Mouse (Mus musculus): ENCODE measurements at regions not wholly inside any gene's neighbourhood (a gene's known extent, or its start where the extent isn't known, plus 50 kb on each side); places are given as distances from the start of the nearest gene placed in this dataset.

DNA sequence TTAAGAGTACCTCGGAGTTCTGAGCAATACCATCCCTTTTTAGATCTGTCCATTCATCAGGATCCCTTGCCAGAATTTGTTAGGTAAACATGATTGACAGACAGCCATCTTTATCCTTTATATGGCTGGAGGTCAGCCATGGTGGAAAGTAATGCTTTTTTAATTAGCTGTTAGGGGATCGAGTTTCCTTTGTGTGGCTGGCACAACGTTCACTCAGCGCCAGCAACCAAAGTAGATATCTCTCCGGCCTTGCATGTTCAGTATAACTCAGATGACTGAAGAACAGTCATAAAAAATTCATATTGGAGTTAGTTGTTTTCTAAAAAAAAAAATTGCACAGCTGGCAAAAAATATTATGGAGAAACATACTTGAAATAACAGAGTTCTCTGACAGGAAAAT lies 186.4 kb downstream of the Rps12 start:
- TF ChIP-seq NANOG (IDR thresholded peaks at IDR 0.05; ENCODE audit: borderline replicate concordance, low read length): no peak
- TF ChIP-seq POU5F1 (IDR thresholded peaks at IDR 0.05; ENCODE audit: borderline replicate concordance, low read length): no peak
- no peak for TF ChIP-seq CTCF (conservative IDR thresholded peaks at IDR 0.05; ENCODE audit: low read length)
- no peaks in the 10 kb centered on the region for H3K9me3 ChIP-seq (ENCODE audit: low read length)
- H3K27me3 ChIP-seq (ENCODE audit: insufficient read depth, low read length): no peaks in the 10 kb centered on the region
- H3K4me3 ChIP-seq (replicated peaks; ENCODE audit: low read length): no peak overlapping the region
- no peaks in the 10 kb centered on the region for H3K36me3 ChIP-seq (ENCODE audit: insufficient read depth, low read length)
- H3K4me1 ChIP-seq (replicated peaks; ENCODE audit: low read depth, low read length): no peaks in the 10 kb centered on the region

DNA sequence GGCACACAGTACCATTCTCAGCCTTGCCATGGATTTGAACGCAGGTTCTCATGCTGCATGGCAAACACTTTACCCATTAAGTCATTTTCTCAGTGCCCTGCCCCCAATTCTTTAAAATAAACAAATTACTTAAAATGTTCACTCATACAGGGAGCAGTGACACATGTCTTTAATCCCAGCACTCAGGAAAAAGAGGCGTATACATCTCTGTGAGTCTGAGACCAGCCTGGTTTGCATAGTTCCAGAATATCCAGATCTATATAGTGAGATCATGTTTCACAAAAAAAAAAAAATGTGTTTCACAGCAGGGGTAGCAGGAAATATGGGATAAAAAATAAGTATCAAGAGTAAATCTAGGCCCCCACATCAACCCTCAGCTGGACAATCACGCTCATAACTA lies 191.5 kb downstream of the Rps12 start:
- Histone ChIP-seq H3K27me3 (ENCODE audit: insufficient read depth, low read length) (no peaks in the 10 kb centered on the region), H3K4me3 (replicated peaks; ENCODE audit: low read length) (no peak overlapping the region), H3K4me1 (replicated peaks; ENCODE audit: low read depth, low read length) (no peaks in the 10 kb centered on the region), H3K9me3 (ENCODE audit: low read length) (no peaks in the 10 kb centered on the region), H3K36me3 (ENCODE audit: insufficient read depth, low read length) (no peaks in the 10 kb centered on the region)
- no peak for TF ChIP-seq POU5F1 (IDR thresholded peaks at IDR 0.05; ENCODE audit: borderline replicate concordance, low read length)
- TF ChIP-seq CTCF (conservative IDR thresholded peaks at IDR 0.05; ENCODE audit: low read length): no peak
- TF ChIP-seq NANOG (IDR thresholded peaks at IDR 0.05; ENCODE audit: borderline replicate concordance, low read length): no peak

DNA sequence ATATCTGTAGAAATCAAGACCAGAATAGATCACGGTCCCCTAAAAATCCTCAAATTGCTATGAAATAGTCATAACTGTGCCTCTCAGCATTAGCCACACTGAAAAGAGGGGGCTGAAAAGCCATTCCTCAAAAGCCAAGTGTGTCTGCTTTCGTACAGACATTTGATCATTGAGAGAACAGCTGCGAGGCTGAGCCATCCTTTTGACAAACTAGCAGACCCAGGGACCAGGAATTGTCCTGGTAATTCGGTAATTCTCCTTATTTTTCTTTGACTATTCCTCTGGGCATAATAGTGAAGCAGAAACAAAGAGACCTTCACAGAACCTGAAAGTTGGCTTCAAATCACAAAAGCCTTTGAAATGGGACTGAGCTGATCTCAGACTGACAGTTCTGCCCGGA lies 206.8 kb downstream of the Rps12 start:
- TF ChIP-seq POU5F1 (IDR thresholded peaks at IDR 0.05; ENCODE audit: borderline replicate concordance, low read length): no peak
- no peak for TF ChIP-seq NANOG (IDR thresholded peaks at IDR 0.05; ENCODE audit: borderline replicate concordance, low read length)
- TF ChIP-seq CTCF (conservative IDR thresholded peaks at IDR 0.05; ENCODE audit: low read length): no peak
- Histone ChIP-seq H3K4me1 (replicated peaks; ENCODE audit: low read depth, low read length) (no peaks in the 10 kb centered on the region), H3K36me3 (ENCODE audit: insufficient read depth, low read length) (no peaks in the 10 kb centered on the region), H3K9me3 (ENCODE audit: low read length) (no peaks in the 10 kb centered on the region), H3K4me3 (replicated peaks; ENCODE audit: low read length) (no peak overlapping the region), H3K27me3 (ENCODE audit: insufficient read depth, low read length) (no peaks in the 10 kb centered on the region)

DNA sequence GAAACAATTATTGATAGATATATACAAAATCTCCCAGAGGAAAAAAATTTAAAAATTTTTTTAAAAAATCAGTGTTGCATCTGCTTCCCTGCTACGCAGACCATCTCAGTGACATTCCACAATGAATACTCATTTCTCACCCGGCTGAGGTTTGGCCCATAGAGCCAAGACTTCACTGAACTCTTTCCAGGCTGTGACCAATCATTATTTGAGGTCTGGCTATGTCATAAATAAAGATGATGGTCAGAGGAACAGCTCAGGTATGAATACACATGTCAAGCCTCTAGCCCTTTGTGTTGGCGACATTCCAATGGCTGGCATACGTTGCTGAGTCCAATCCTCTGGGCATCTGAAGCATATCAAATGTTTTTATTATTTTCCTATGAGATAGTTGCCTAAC lies 216.1 kb downstream of the Rps12 start:
- Histone ChIP-seq H3K36me3 (ENCODE audit: insufficient read depth, low read length) (no peaks in the 10 kb centered on the region), H3K27me3 (ENCODE audit: insufficient read depth, low read length) (no peaks in the 10 kb centered on the region), H3K4me3 (replicated peaks; ENCODE audit: low read length) (no peak overlapping the region), H3K9me3 (ENCODE audit: low read length) (no peaks in the 10 kb centered on the region), H3K4me1 (replicated peaks; ENCODE audit: low read depth, low read length) (no peaks in the 10 kb centered on the region)
- TF ChIP-seq CTCF (conservative IDR thresholded peaks at IDR 0.05; ENCODE audit: low read length): no peak
- TF ChIP-seq POU5F1 (IDR thresholded peaks at IDR 0.05; ENCODE audit: borderline replicate concordance, low read length): no peak
- TF ChIP-seq NANOG (IDR thresholded peaks at IDR 0.05; ENCODE audit: borderline replicate concordance, low read length): no peak

DNA sequence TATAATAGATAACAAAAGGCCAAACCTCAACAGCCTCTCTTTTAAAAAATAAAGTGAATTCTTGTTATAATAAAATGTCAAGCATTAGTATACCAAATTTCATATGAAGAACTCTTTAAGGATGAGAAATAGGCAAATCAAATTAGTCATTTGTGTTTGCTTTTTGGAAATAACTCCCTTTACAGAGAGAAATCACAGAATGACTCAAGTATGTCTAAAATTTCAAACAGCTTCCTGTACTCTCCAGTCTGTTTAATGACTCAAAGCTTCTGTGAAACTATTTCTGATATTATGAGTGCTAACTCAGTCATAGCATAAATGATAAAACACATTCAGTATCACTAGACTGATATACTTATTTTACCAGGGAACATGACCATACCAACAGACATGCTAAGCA lies 217.7 kb downstream of the Rps12 start:
- Histone ChIP-seq H3K4me1 (replicated peaks; ENCODE audit: low read depth, low read length) (no peaks in the 10 kb centered on the region), H3K27me3 (ENCODE audit: insufficient read depth, low read length) (no peaks in the 10 kb centered on the region), H3K36me3 (ENCODE audit: insufficient read depth, low read length) (no peaks in the 10 kb centered on the region), H3K9me3 (ENCODE audit: low read length) (no peaks in the 10 kb centered on the region), H3K4me3 (replicated peaks; ENCODE audit: low read length) (no peak overlapping the region)
- TF ChIP-seq CTCF (conservative IDR thresholded peaks at IDR 0.05; ENCODE audit: low read length) (no peak), POU5F1 (IDR thresholded peaks at IDR 0.05; ENCODE audit: borderline replicate concordance, low read length) (no peak), NANOG (IDR thresholded peaks at IDR 0.05; ENCODE audit: borderline replicate concordance, low read length) (no peak)

DNA sequence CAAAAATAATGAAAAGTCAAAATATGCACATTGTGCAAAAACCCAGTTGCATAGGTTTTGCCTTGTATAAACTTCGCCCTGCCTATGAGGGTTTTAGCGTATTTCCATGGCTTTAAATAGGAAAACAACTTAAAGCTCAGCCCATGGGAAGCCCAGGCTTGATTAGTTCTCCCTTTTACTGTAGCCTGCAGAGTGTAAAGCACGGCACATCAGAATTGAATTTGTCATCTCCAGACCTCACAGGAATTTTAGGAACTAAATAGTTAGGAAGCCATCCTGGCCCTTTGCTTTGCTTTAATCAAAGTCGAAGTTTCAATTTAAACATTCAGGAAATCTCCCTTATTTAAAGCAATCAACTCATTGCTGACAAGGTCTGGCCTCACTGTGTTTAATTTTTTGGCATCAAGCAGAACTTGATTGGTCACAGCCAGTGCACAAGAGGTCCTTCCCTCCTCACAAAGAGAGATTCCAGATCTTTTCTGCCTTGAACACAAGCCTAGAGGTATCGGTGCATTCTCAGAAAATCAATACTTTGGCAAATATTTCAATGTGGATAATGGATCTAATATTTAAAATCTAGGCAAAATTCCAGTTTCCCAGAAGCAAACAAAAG lies 211.8 kb upstream of the Eya4 start:
- no peaks in the 10 kb centered on the region for H3K4me1 ChIP-seq (replicated peaks; ENCODE audit: low read depth, low read length)
- no peak overlapping the region for H3K4me3 ChIP-seq (replicated peaks; ENCODE audit: low read length)
- no peaks in the 10 kb centered on the region for H3K27me3 ChIP-seq (ENCODE audit: insufficient read depth, low read length)
- no peak for TF ChIP-seq CTCF (conservative IDR thresholded peaks at IDR 0.05; ENCODE audit: low read length)
- TF ChIP-seq POU5F1 (IDR thresholded peaks at IDR 0.05; ENCODE audit: borderline replicate concordance, low read length): no peak
- TF ChIP-seq NANOG (IDR thresholded peaks at IDR 0.05; ENCODE audit: borderline replicate concordance, low read length): no peak
- no peaks in the 10 kb centered on the region for H3K36me3 ChIP-seq (ENCODE audit: insufficient read depth, low read length)
- H3K9me3 ChIP-seq (ENCODE audit: low read length): no peaks in the 10 kb centered on the region

DNA sequence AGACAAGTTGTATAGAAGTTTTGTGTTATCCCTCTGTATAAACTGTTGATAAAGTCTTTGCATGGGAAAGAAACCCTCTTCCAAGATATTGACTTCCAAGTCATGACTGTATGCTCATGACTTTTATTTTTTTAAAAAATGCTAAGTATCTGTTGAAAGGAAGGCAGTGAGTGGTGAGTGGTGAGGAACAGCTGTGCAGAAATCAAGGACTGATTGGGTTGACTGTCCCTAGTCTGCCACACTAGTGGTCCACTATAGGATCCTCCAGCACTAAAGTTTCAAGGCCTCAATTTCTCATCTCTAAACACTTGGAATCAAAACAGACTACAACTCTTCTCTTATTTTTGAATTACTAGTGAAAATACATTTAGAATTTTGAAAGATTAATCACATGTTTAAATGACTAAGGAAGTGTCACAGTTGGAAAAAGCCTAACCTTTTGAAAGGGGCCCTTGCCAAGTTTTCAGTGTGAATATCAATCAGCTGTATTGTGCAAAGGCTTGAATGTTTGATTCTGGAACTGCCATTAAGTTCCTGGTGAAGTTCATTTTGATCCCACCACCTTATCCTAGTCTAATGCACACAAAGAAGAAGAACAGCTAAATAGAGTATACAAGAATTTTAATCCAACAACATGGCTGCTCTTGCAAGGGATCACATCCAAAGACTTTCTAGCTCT lies 209.5 kb upstream of the Eya4 start:
- Histone ChIP-seq H3K27me3 (ENCODE audit: insufficient read depth, low read length) (no peaks in the 10 kb centered on the region), H3K9me3 (ENCODE audit: low read length) (no peaks in the 10 kb centered on the region), H3K4me1 (replicated peaks; ENCODE audit: low read depth, low read length) (no peaks in the 10 kb centered on the region), H3K36me3 (ENCODE audit: insufficient read depth, low read length) (no peaks in the 10 kb centered on the region), H3K4me3 (replicated peaks; ENCODE audit: low read length) (no peak overlapping the region)
- no peak for TF ChIP-seq NANOG (IDR thresholded peaks at IDR 0.05; ENCODE audit: borderline replicate concordance, low read length)

DNA sequence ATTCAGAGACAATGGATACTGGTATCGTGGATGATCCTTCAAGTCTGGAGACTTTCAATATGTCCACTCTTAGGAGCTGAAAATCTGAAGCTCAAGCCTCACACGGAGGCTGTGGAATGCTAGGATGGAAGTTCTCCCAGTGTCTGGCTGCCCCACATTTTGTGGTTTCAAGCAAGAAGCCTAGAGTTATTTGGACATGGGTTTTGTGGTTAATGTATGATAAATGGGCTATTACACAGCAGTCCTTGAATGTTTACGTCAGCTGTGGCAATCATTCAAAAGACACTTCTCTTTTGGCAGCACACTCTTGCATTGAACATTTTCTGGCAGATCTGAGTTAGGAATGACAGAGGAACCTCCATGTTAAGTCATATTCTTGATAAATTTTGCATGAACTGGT lies 207.2 kb upstream of the Eya4 start:
- no peak for TF ChIP-seq POU5F1 (IDR thresholded peaks at IDR 0.05; ENCODE audit: borderline replicate concordance, low read length)
- TF ChIP-seq CTCF (conservative IDR thresholded peaks at IDR 0.05; ENCODE audit: low read length): no peak
- TF ChIP-seq NANOG (IDR thresholded peaks at IDR 0.05; ENCODE audit: borderline replicate concordance, low read length): no peak
- Histone ChIP-seq H3K9me3 (ENCODE audit: low read length) (no peaks in the 10 kb centered on the region; the same call in 1 of the 2 replicates), H3K4me1 (replicated peaks; ENCODE audit: low read depth, low read length) (no peaks in the 10 kb centered on the region)

DNA sequence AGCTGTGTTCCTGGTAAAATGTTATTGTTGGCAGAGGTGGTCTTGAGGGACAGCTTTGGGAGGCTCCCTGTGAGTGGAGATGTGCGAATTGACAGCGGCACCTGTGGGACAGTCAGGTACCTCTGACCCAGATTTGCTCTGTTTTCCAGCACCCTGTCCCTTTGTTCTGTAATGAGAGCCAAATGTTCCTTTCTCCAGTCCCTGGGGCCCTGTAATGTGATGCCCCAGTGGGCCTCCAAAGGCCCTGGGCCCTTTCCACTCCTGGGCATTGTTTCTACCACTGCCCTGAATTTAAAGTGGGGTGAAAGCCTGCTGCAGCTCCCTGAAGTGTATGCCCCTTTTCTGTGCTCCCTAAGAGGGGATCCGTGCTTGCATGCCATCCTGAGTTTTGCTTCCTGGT lies 198.6 kb upstream of the Eya4 start:
- Histone ChIP-seq H3K4me3 (replicated peaks; ENCODE audit: low read length) (no peak overlapping the region), H3K27me3 (ENCODE audit: insufficient read depth, low read length) (no peaks in the 10 kb centered on the region), H3K4me1 (replicated peaks; ENCODE audit: low read depth, low read length) (no peaks in the 10 kb centered on the region), H3K36me3 (ENCODE audit: insufficient read depth, low read length) (no peaks in the 10 kb centered on the region), H3K9me3 (ENCODE audit: low read length) (no peaks in the 10 kb centered on the region; the same call in 1 of the 2 replicates)
- TF ChIP-seq POU5F1 (IDR thresholded peaks at IDR 0.05; ENCODE audit: borderline replicate concordance, low read length): no peak
- TF ChIP-seq CTCF (conservative IDR thresholded peaks at IDR 0.05; ENCODE audit: low read length): no peak
- no peak for TF ChIP-seq NANOG (IDR thresholded peaks at IDR 0.05; ENCODE audit: borderline replicate concordance, low read length)

More for the DNA sequence above, 207.2 kb upstream of the Eya4 start:
- no peaks in the 10 kb centered on the region for H3K36me3 ChIP-seq (ENCODE audit: insufficient read depth, low read length)
- no peak overlapping the region for H3K4me3 ChIP-seq (replicated peaks; ENCODE audit: low read length)
- H3K27me3 ChIP-seq (ENCODE audit: insufficient read depth, low read length): no peaks in the 10 kb centered on the region
